ENCODE assay signal across 18 mouse cellular contexts in genomic region chr2:45244491-45244890, GRCm38 (mm10).
DNase-seq lines count a peak whose midpoint lies in the region; ATAC-seq and TF ChIP-seq lines count a peak whose summit lies in the region.
"Had no signal": no experiment of that assay in that cellular context is flagged by ENCODE, and none has a peak within 500 bp of the region (broad histone marks: within the 10 kb centered on the region; RNA-seq: fewer than 3 reads in every experiment).

No protein-coding gene starts in this region.

- TF ChIP-seq CTCF in intestine, postnatal 0 days (IDR thresholded peaks at IDR 0.05; ENCODE audit: low read depth), result no peak
- no peak for TF ChIP-seq CTCF in bone marrow, adult 2 months (IDR thresholded peaks at IDR 0.05; ENCODE audit: control insufficient read depth, insufficient read depth, low read length)

- no peak for TF ChIP-seq POLR2A in bone marrow, adult 2 months (IDR thresholded peaks at IDR 0.05; ENCODE audit: borderline replicate concordance, control insufficient read depth, low read depth, low read length)

- H3K4me1 ChIP-seq in intestine, postnatal 0 days (replicated peaks; ENCODE audit: control insufficient read depth, insufficient read depth, low read length), result no peaks in the 10 kb centered on the region
- peaks cover 6% of the 10 kb centered on the region; the same call in 1 of the 2 replicates for H3K4me1 ChIP-seq in intestine, embryonic 16.5 days (ENCODE audit: control insufficient read depth, insufficient read depth, low read length)
- H3K4me1 ChIP-seq in bone marrow, adult 2 months (ENCODE audit: control insufficient read depth, insufficient read depth, low read length), result peaks cover 2% of the 10 kb centered on the region; the same call in 1 of the 2 replicates
- peaks cover 30% of the 10 kb centered on the region for H3K4me1 ChIP-seq in lung, embryonic 15.5 days
- H3K4me1 ChIP-seq: forebrain, embryonic 13.5 days; hindbrain, embryonic 13.5 days had no signal

- no peak for ATAC-seq in intestine, postnatal 0 days
- ATAC-seq in intestine, embryonic 16.5 days, result no peak
- no peak for ATAC-seq in lung, embryonic 15.5 days (ENCODE audit: borderline replicate concordance, extremely low read depth, low FRiP score, low TSS enrichment)
- ATAC-seq: forebrain, embryonic 13.5 days; inflammation-experienced regulatory T-cells, adult 6 months had no signal

- H3K4me2 ChIP-seq in intestine, postnatal 0 days (replicated peaks; ENCODE audit: low read depth), result 0 out of 2 replicates have a peak overlapping the region, but pooled peaks have one; percentile 1
- no peak overlapping the region for H3K4me2 ChIP-seq in intestine, embryonic 16.5 days (ENCODE audit: low read depth, low read length)
- peak overlapping the region; percentile 16; the same call in 1 of the 2 replicates for H3K4me2 ChIP-seq in lung, embryonic 15.5 days
- H3K4me2 ChIP-seq: forebrain, embryonic 13.5 days; heart, embryonic 12.5 days; hindbrain, embryonic 13.5 days; limb, embryonic 13.5 days had no signal

- 74% methylated on average over 14 of the region's 14 CpGs for WGBS in intestine, postnatal 0 days
- 78% methylated on average over 14 of the region's 14 CpGs for WGBS in intestine, embryonic 16.5 days
- 58% methylated on average over 14 of the region's 14 CpGs for WGBS in bone marrow, adult 2 months
- 50% methylated on average over 14 of the region's 14 CpGs for WGBS in lung, embryonic 15.5 days

- no peaks in the 10 kb centered on the region for H3K36me3 ChIP-seq in intestine, postnatal 0 days (ENCODE audit: control insufficient read depth, insufficient read depth)
- H3K36me3 ChIP-seq in intestine, embryonic 16.5 days (ENCODE audit: control insufficient read depth, insufficient read depth, low read length), result no peaks in the 10 kb centered on the region
- no peaks in the 10 kb centered on the region for H3K36me3 ChIP-seq in lung, embryonic 15.5 days
- H3K36me3 ChIP-seq: heart, embryonic 12.5 days; hindbrain, embryonic 13.5 days; limb, embryonic 13.5 days had no signal

- peak; percentile 44 to 67 for DNase-seq in lung, postnatal 4 days
- no peak for DNase-seq in right cerebral cortex, postnatal 4 days
- DNase-seq in kidney, postnatal 36 days, result no peak
- DNase-seq: cerebellum, adult 9-10 months; heart, postnatal 14 days; kidney, adult 9 months; kidney, postnatal 25 days; thymus, postnatal 4 days had no signal

- H3K9me3 ChIP-seq in intestine, postnatal 0 days (ENCODE audit: control insufficient read depth), result no peaks in the 10 kb centered on the region
- H3K9me3 ChIP-seq in intestine, embryonic 16.5 days (ENCODE audit: control insufficient read depth, low read length), result no peaks in the 10 kb centered on the region
- no peaks in the 10 kb centered on the region for H3K9me3 ChIP-seq in lung, embryonic 15.5 days
- H3K9me3 ChIP-seq: forebrain, embryonic 13.5 days; heart, embryonic 12.5 days; hindbrain, embryonic 13.5 days; limb, embryonic 13.5 days had no signal

- no peaks in the 10 kb centered on the region for H3K27me3 ChIP-seq in intestine, postnatal 0 days (replicated peaks; ENCODE audit: control insufficient read depth, insufficient read depth, low read length)
- H3K27me3 ChIP-seq in intestine, embryonic 16.5 days (replicated peaks; ENCODE audit: control insufficient read depth, insufficient read depth, low read length), result no peaks in the 10 kb centered on the region
- no peaks in the 10 kb centered on the region for H3K27me3 ChIP-seq in lung, embryonic 15.5 days
- H3K27me3 ChIP-seq: forebrain, embryonic 13.5 days; heart, embryonic 12.5 days; hindbrain, embryonic 13.5 days; limb, embryonic 13.5 days had no signal

- H3K9ac ChIP-seq in intestine, postnatal 0 days (ENCODE audit: low read depth, low read length), result no peak overlapping the region
- no peak overlapping the region for H3K9ac ChIP-seq in intestine, embryonic 16.5 days (ENCODE audit: low read depth, low read length)
- no peak overlapping the region for H3K9ac ChIP-seq in lung, embryonic 15.5 days
- H3K9ac ChIP-seq: forebrain, embryonic 13.5 days; heart, embryonic 12.5 days; hindbrain, embryonic 13.5 days; limb, embryonic 13.5 days; liver, embryonic 14.5 days had no signal

- H3K4me3 ChIP-seq in intestine, postnatal 0 days (ENCODE audit: low read depth, low read length), result no peak overlapping the region
- H3K4me3 ChIP-seq in intestine, embryonic 16.5 days (ENCODE audit: low read length), result no peak overlapping the region
- H3K4me3 ChIP-seq in bone marrow, adult 2 months (replicated peaks; ENCODE audit: control insufficient read depth, low read depth, low read length), result no peak overlapping the region
- H3K4me3 ChIP-seq in lung, embryonic 15.5 days, result no peak overlapping the region
- H3K4me3 ChIP-seq: forebrain, embryonic 13.5 days; heart, embryonic 12.5 days; hindbrain, embryonic 13.5 days; limb, embryonic 13.5 days had no signal

- no peak overlapping the region for H3K27ac ChIP-seq in intestine, postnatal 0 days (ENCODE audit: low read depth, low read length)
- H3K27ac ChIP-seq in intestine, embryonic 16.5 days (ENCODE audit: low read length), result no peak overlapping the region
- peak overlapping the region; percentile 75 for H3K27ac ChIP-seq in bone marrow, adult 2 months (ENCODE audit: control insufficient read depth, insufficient read depth, low read depth, low read length, poor library complexity)
- H3K27ac ChIP-seq in lung, embryonic 15.5 days, result peak overlapping the region; percentile 72
- H3K27ac ChIP-seq: forebrain, embryonic 13.5 days; hindbrain, embryonic 13.5 days; limb, embryonic 13.5 days; liver, embryonic 14.5 days had no signal

Comparison
In these comparisons a context has a peak if more than half of its experiments do, and no peak if none do; other contexts are left out.
1. H3K27ac ChIP-seq: peak in bone marrow, adult 2 months (single experiment) and lung, embryonic 15.5 days (single experiment); none in intestine, postnatal 0 days (single experiment) and intestine, embryonic 16.5 days (single experiment).
2. DNase-seq: peak in lung, postnatal 4 days (2 of 2); none in right cerebral cortex, postnatal 4 days (single experiment) and kidney, postnatal 36 days (0 of 2).